Mouse (Mus musculus): ENCODE results near the gene Cramp1l. TPM values are rescaled to one million over a fixed set of nuclear protein-coding genes. Genes with fewer than 3 reads are reported as not detected.

Cramp1l gene
- polyA plus RNA-seq, 1 experiment from 2014 or later: 5.3 TPM

DNA sequence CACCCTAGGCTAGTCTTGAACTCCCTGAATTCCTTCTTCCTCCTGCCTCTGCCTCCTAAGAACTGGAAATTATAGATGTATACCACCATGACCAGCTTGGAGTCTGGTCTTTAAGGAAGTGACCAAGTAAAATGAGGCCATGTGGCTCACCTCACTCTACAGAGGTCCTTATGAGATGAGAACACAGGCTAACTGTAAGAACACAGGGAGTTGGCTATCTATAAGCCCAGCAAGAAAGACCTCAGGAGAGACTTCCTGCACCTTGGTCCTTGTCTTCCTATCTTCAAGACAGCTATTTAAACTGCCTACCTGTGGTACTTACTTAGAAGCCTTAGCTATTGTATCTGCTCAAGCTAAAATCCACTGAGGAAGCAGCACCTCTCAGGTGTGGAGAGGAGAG lies 101.6 kb downstream of the Cramp1l start:
- Histone ChIP-seq H3K4me2 (replicated peaks) (no peak overlapping the region), H3K9ac (no peak overlapping the region), H3K4me1 (replicated peaks) (no peaks in the 10 kb centered on the region), H3K9me3 (no peaks in the 10 kb centered on the region), H3K27me3 (replicated peaks) (no peaks in the 10 kb centered on the region), H3K27ac (no peak overlapping the region), H3K36me3 (peaks cover 63% of the 10 kb centered on the region), H3K4me3 (replicated peaks) (no peak overlapping the region)
- no peak for ATAC-seq

Other genes starting within 250 kb of the Cramp1l start
- not detected in 2 replicates for gene Meiob, start 211.5 kb downstream of the Cramp1l start, polyA plus RNA-seq (2015; fragmentation: Nextera tagmentation; extraction: Ambion mirVana)
- gene Hagh, start 175.6 kb downstream of the Cramp1l start, polyA plus RNA-seq (2015; fragmentation: Nextera tagmentation; extraction: Ambion mirVana): 55.1 and 69.8 TPM in 2 replicates
- 77.1 and 77.6 TPM in 2 replicates for gene Fahd1, start 165.4 kb downstream of the Cramp1l start, polyA plus RNA-seq (2015; fragmentation: Nextera tagmentation; extraction: Ambion mirVana)
- 3.4 and 4.4 TPM in 2 replicates for gene Igfals, start 149.8 kb downstream of the Cramp1l start, polyA plus RNA-seq (2015; fragmentation: Nextera tagmentation; extraction: Ambion mirVana)
- 51.5 and 57.9 TPM in 2 replicates for gene Nubp2, start 129.4 kb downstream of the Cramp1l start, polyA plus RNA-seq (2015; fragmentation: Nextera tagmentation; extraction: Ambion mirVana)
- 32.0 and 33.4 TPM in 2 replicates for gene Spsb3, start 129.1 kb downstream of the Cramp1l start, polyA plus RNA-seq (2015; fragmentation: Nextera tagmentation; extraction: Ambion mirVana)
- gene Eme2, start 120.7 kb downstream of the Cramp1l start, polyA plus RNA-seq (2015; fragmentation: Nextera tagmentation; extraction: Ambion mirVana): 27.3 and 27.4 TPM in 2 replicates
- gene Mrps34, start 120.7 kb downstream of the Cramp1l start, polyA plus RNA-seq (2015; fragmentation: Nextera tagmentation; extraction: Ambion mirVana): 111 and 117 TPM in 2 replicates
- gene Nme3, start 119.3 kb downstream of the Cramp1l start, polyA plus RNA-seq (2015; fragmentation: Nextera tagmentation; extraction: Ambion mirVana): 71.7 and 85.4 TPM in 2 replicates
- 22.4 and 23.2 TPM in 2 replicates for gene Mapk8ip3, start 78.8 kb downstream of the Cramp1l start, polyA plus RNA-seq (2015; fragmentation: Nextera tagmentation; extraction: Ambion mirVana)
- gene Jpt2, start 55.1 kb downstream of the Cramp1l start, polyA plus RNA-seq (2015; fragmentation: Nextera tagmentation; extraction: Ambion mirVana): 183 and 187 TPM in 2 replicates
- gene Ift140, start 297 bp upstream of the Cramp1l start, polyA plus RNA-seq (2015; fragmentation: Nextera tagmentation; extraction: Ambion mirVana): 12.3 and 14.8 TPM in 2 replicates
- 22.8 and 23.2 TPM in 2 replicates for gene Tmem204, start 67.8 kb upstream of the Cramp1l start, polyA plus RNA-seq (2015; fragmentation: Nextera tagmentation; extraction: Ambion mirVana)
- 34.0 and 39.3 TPM in 2 replicates for gene Telo2, start 100.2 kb upstream of the Cramp1l start, polyA plus RNA-seq (2015; fragmentation: Nextera tagmentation; extraction: Ambion mirVana)
- gene Ptx4, start 105.0 kb upstream of the Cramp1l start, polyA plus RNA-seq (2015; fragmentation: Nextera tagmentation; extraction: Ambion mirVana): 0.15 and 0.25 TPM in 2 replicates
- 20.3 and 20.4 TPM in 2 replicates for gene Clcn7, start 117.6 kb upstream of the Cramp1l start, polyA plus RNA-seq (2015; fragmentation: Nextera tagmentation; extraction: Ambion mirVana)
- 0.16 and 0.19 TPM in 2 replicates for gene Ccdc154, start 146.7 kb upstream of the Cramp1l start, polyA plus RNA-seq (2015; fragmentation: Nextera tagmentation; extraction: Ambion mirVana)
- 1.2 and 1.7 TPM in 2 replicates for gene Gm38655, start 159.7 kb upstream of the Cramp1l start, polyA plus RNA-seq (2015; fragmentation: Nextera tagmentation; extraction: Ambion mirVana)
- 37.4 and 39.5 TPM in 2 replicates for gene BC003965, start 168.8 kb upstream of the Cramp1l start, polyA plus RNA-seq (2015; fragmentation: Nextera tagmentation; extraction: Ambion mirVana)
- gene Unkl, start 172.6 kb upstream of the Cramp1l start, polyA plus RNA-seq (2015; fragmentation: Nextera tagmentation; extraction: Ambion mirVana): 6.0 and 6.6 TPM in 2 replicates
- gene Gnptg, start 224.3 kb upstream of the Cramp1l start, polyA plus RNA-seq (2015; fragmentation: Nextera tagmentation; extraction: Ambion mirVana): 40.6 and 42.7 TPM in 2 replicates
- gene Tsr3, start 224.4 kb upstream of the Cramp1l start, polyA plus RNA-seq (2015; fragmentation: Nextera tagmentation; extraction: Ambion mirVana): 37.7 and 38.5 TPM in 2 replicates
- gene Baiap3, start 240.6 kb upstream of the Cramp1l start, polyA plus RNA-seq (2015; fragmentation: Nextera tagmentation; extraction: Ambion mirVana): 4.0 and 4.3 TPM in 2 replicates